Mouse (Mus musculus) small intestine, adult 2 months (tissue): Measurements from ENCODE around the gene Trim3.

Experiments
- CTCF ChIP-seq: fragments of 200-500 bp; IDR thresholded peaks from 2 replicates; pipeline ENCODE4 v1.5.1; 2012; ENCODE audit warnings: low read depth, mild to moderate bottlenecking, control low read depth, inconsistent platforms, low read length, moderate library complexity, mixed read lengths; ENCODE audit not compliant: insufficient replicate concordance, insufficient read length; ENCODE audit errors: extremely low read depth
- POLR2A ChIP-seq: fragments of 200-500 bp; IDR thresholded peaks from 2 replicates; pipeline ENCODE4 v1.6.1; 2012; ENCODE audit warnings: low read depth, mild to moderate bottlenecking, control low read depth, inconsistent platforms, low read length, moderate library complexity

DNA sequence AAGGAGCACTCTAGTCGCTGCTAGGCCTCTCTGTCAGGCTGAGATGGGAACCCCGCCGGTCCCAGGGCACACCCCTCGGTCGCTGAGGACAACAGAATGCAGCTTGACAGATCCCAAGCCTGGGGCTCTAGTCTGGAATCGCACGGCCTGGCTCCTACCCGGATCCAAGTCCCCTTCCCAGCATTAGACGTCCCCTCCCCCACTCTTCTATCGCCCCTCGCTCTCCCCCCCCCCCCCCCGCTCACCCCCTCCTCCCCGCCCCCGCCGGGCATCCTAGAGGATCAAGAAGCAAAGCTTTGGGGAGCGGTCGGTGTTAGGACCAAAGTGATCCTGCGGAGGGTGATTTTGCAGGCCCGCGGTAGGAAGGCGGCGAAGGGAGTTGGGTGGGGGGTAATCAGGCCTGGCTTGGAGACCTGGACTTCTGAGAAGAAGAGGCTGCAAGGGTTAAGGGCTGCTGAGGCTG is 52.7 kb downstream of the Trim3 start:
- TF ChIP-seq POLR2A (no peak), CTCF (no peak)
